Mouse (Mus musculus) gastrocnemius, postnatal 14 days (tissue): Measurements from ENCODE around the gene Mnx1. TPM values are rescaled to one million over a fixed set of nuclear protein-coding genes. Genes with fewer than 3 reads are reported as not detected.

ENCODE experiments used
- DNase-seq: peaks from one replicate; pipeline ENCODE4 v3.0.0; 2021; ENCODE audit warnings: mixed read lengths
- intact Hi-C: fragments of 180-260 bp; cut with DNase I; formaldehyde crosslinking; loops from one replicate; pipeline ENCODE4 v1.15.1; 2025; ENCODE audit warnings: low total_unique reads
- long read RNA-seq, 2 experiments: library from polyadenylated mRNA; stranded (forward); transcript quantifications; one replicate each; pipeline ENCODE4 v2.0.0; 2021
- total RNA-seq, 2 experiments: library from RNA; stranded (reverse); gene quantifications; 2 replicates each; pipeline ENCODE4 v1.2.3; 2021

The Mnx1 gene
- total RNA-seq = not detected
- long read RNA-seq, experiment 1 = 0 reads
- long read RNA-seq, experiment 2 = 0 reads

DNA sequence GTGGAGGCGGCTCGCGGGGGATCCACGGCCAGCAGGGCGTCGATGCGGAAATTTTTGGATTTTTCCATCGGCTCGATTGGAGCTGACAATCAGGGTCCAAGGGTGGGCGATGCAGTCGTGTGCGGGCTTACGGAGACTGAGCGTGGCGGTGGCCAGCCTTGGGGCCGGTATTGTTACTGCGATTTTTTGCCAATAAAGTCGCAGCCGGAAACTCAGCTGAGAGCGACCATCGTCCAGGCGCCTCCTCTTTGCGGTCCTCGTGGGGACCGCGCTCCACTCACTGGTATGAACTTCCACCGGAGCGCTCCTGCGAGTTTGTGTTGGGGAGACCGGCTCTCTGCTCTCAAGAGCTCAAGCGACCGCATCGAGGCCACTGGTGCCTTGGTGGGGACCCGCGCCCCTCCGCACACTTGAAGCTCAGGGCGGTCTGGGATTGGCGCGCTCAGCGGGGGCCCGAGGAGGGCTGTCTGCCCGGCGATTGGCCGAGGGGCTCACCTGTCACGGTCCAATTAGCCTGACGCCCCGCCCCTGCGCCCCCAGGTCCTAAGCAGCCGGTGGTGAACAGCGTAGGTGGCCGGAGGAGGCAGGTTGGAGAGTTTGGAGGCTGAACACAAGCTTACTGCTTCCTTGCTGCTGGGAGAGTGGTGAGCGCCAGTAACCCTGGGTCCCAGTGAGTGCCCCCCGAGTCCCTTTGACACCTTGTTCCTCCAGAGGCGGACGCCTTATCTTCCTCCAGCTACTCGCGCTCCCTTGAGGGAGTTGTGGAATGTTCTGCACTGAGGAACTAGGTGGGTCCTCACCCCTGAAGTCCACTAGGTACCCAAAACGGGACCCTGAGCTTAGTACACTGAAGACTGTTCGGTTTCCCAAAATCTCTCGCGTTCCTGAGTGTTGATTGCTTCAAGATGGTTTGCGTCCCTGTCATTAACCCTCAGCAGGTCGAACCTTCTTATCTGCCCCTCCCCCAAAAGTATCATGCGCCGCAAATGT lies at the start of gene Mnx1:
Gene Mnx1 (minus strand): TSS at position 263 of the 990 bp plus-strand sequence.
- DNase-seq = no peak
- intact Hi-C loops = no loop called here

DNA sequence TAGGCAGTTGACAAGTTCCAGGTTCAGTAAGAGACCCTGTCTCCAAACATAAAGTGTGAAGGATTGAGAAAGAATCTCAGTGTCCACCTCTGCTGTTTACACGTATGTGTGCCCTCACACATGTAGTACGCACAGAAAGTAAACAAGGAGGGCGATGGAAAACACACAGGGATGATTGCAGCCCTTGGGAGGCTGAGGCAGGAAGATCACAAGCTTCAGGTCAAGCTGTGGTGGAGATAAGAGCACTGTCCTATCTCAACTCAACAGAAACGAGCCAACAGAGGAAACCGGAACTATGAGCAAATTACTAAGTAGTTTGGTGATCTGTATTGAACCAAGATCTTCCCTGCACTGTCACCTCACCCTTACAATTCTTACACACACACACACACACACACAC lies 38.2 kb upstream of the Mnx1 start:
- no peak for DNase-seq
- intact Hi-C loops = no loop called here

DNA sequence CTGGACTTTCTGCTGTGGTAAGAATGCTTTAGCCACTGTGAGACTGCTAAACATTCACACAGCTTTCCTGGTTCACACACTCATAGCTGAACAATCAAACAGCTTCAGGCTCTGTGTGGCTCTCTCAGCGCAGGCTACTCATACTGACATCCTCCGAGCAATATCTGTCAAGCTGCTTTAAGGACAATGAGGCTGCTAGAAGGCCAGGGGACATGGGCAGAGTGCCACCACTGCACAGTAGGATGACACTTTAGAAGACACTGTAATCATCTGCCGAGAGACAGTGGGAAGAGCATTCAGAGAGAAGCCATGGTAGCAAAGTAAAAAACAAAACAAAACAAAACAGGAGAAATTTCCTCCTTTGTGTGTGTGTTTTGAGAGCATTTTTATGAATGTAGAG lies 37.6 kb upstream of the Mnx1 start:
- DNase-seq = no peak
- intact Hi-C loops = no loop called here

DNA sequence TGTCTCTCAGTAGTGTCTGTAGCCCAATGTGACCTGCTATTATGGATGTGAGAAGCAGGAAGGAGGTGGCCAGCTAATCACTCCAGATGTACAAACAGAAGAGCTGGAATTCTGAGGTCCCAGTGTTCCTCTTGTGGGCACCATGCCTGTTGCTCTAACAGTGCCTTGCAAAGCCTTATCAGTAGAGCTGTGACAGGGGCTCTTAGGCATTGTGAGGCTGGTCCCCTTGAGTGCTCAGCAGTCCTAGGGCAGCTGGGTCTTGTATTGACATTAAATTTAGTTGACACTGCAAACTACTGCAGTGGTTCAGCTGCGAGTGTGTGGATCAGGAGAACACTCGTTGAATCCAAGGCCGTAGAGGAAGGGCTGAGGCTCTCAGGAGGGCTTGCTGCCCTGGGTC lies 28.7 kb upstream of the Mnx1 start:
- DNase-seq = no peak

DNA sequence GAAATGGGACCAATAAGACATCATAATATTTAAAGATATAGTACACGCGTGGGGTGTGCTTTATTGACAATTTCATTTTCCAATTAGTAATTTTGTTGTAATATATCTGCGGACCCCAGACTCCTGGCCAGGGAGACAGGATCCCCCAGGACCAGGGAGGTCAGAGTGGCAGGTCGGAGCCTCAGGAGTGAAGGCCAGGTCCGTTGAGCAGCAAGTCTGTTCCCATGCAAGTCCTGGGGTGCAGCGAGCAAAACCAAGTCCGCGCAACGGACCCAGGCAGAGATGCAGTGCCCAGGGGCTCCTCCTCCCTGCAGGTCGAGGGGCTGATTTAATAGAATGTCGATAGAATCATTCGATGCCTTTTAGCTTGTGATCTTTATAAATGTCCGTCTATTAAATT lies 9.1 kb upstream of the Mnx1 start:
- intact Hi-C loops = no loop called here
- DNase-seq = no peak

More for the DNA sequence above, 28.7 kb upstream of the Mnx1 start:
- intact Hi-C loops = no loop called here

DNA sequence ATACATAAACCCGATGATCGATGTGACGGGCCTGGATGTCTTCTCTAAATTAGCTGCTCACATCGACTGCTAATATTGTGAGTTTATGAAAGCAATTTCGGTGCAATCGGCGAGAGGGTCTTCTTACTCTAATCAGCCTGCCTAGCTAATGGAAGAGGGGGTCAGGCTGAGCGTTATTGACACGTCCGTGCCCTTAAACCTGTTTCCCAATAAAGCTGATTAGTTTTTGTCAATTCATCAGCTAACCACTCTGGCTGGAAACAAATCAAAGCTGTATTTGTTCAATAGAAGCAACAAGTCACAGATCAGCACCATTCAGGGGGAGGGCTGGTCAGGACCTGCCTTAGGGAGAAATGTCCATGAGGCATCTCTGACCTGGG lies 7.7 kb upstream of the Mnx1 start:
- DNase-seq = no peak
- intact Hi-C loops = no loop called here

DNA sequence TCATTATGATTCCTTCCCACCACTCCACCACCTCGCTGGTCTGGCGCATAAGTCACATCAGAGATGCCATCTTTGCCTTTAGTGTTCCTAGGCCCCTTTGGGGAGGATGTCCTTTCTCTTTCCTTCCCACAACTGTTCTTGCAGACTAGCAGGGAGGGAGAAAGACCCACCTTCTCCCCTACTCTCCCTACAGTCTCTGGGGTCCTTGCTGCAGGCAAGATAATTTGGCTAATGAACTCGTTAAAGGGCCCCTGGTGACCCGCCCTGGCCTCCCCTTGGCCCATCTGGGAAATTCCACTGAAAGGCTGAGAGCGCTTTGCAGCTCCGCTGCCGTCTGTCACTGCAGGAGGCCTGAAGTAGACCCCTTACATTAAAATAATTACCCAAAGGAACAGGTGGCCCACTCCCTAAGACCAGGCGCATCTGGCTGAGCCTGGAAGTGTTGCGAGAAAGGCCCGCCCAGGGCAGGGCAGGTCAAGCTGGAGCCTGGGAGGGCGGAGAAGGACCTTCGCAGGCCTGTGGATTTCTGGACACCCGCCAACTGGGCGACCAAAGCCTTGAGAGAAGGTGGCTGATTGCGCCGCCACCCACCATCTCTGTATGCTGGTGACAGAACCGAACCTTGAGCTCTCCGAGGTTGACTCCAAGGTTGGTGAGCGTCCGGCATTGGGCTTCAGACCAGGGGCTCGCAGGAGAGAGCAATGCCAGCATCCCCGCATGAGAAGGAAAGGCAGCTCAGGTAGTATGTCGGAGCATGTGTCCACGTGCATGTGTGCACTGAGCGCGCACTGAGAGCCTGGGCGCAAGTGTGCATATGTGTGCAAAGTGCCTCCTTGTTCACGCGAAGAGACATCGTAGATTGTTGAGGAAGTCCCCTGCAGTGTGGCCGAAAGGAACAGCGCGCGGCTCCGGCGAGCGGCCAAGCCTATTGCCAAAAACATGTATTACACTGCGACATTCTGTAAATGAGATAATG lies 7.0 kb upstream of the Mnx1 start:
- no peak for DNase-seq
- intact Hi-C loops = no loop called here

DNA sequence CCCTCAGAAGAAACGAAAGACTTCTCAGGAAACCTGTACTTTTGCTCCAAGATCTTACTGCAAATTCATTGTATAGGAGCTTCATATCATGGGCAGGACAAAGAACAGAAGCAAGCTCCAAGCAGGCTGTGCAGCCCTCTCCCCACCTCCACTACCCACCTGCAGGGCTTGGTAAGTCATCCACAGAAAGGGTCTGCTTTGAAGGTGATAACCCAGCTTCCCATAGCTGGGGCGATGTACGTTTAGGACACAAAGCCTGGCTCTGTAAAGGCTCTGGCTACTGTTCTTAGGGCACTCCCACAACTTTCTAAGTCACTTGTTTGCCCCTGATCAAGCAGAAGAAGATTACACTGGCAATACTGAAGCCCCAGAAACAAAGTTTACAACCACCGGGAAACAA lies 5.5 kb upstream of the Mnx1 start:
- intact Hi-C loops = no loop called here
- no peak for DNase-seq

DNA sequence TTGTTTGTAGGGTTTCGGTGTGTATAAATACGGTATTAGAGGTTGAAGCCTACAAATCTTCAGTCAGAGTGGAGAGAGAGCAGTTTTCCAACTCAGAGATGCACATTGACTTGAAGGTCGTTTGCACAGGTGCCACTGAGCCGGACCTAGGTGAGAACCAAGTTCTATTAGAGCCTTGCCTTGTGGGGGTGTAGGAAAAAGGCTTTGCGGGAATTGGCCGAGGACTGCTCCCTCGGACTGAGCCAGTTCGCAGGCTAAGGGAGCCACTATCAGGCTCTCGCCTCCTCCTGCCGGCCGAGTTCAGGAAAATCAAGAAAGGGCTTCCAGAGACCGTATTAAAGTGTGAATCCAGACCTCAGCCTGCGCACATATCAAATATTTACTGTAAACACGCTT lies 926 bp upstream of the Mnx1 start:
- peak; percentile 34 for DNase-seq
- intact Hi-C loops = no loop called here

DNA sequence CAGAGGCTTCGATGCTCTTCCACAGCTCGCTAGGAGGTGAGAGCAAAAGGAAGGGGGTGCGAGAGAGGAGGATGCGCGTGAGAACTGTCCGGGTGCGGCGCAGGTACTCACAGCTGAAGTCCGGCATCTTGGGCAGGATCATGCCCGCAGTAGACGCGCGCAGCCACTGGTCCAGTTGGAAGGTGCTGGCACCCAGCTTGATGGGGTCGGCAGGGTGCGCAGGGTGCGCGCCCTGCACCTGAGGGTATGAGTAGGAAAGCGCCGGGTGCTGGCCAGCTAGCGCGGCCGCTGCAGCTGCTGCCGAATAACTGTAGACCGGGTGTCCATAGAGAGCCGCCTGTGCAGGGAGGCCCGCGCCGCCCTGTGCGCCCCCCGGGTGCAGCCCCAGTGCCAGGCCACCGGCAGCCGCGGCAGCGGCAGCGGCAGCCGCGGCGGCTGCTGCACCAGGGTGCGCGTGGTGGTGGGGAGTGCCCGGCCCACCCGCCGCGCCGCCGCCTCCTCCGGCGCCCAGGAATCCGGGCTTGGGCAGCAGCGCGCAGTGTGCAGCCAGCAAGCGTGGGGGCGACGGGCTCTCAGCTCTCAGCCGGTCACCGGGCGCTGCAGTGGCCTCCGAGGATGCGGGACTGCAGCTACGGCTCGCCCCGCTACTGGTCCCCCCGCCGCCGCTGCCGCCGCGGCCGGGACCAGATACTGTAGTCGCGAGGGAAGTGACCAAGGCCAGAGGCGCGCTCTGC lies 629 bp downstream of the Mnx1 start:
- intact Hi-C loops = no loop called here
- DNase-seq = no peak

DNA sequence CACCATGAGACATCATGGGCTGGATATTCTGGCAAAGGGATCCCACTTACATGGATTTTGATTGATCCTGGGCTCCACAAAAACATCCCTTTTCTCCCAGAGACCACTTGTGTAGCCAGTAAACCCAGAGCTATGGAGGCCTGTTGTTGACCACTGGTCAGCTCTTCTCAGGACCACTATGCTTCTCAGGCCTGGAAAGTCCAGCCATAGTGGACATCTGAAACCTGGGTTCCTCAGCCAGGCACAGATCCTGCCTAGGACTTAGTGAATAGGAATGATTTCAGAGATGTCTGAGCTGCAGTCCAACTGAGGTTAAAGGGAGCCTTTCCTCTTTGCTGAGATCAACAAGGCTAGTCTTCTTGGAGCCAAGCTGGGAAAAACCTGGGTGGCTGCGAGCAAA lies 2.2 kb downstream of the Mnx1 start:
- DNase-seq = no peak
- intact Hi-C loops = no loop called here

DNA sequence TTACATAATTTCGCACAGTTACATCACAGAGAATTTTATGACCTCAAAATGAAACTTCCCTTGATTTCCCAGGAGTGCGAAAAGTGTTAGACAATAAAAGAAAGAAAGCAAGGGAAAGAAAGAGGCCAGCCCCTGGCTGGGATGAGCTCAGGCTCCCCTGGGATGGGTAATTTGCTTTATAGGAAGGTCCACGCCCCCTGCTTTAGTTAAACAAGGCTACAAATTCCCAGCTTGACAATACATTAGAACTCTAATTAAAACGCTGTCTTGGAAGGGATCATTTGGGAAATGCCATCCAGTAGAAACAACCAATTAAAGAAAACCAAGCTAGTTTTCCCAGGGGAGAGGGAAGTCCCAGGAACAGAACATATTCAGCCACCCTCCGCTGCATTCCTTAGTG lies 2.7 kb downstream of the Mnx1 start:
- intact Hi-C loops = no loop called here

DNA sequence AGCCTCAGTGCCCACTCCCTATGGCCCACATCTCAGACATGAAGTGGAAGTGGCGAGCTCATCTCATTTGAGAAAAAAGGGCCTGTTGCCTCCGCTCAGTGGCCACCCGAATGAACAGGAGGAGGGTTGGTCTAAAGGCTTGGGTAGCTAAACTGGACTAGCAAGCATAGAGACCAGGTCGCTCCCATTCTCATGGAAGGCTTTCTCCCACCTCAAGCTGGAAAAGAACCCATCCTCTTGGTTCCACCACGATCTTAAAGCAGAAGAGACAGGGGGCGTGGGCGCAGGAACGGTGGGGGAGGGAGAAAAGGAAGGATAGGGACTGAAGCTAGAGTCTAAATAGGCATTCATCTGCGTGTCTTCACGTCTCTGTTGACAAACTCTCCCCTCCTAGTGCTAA lies 3.2 kb downstream of the Mnx1 start:
- DNase-seq = no peak
- intact Hi-C loops = no loop called here

More for the DNA sequence above, 2.7 kb downstream of the Mnx1 start:
- DNase-seq = no peak

DNA sequence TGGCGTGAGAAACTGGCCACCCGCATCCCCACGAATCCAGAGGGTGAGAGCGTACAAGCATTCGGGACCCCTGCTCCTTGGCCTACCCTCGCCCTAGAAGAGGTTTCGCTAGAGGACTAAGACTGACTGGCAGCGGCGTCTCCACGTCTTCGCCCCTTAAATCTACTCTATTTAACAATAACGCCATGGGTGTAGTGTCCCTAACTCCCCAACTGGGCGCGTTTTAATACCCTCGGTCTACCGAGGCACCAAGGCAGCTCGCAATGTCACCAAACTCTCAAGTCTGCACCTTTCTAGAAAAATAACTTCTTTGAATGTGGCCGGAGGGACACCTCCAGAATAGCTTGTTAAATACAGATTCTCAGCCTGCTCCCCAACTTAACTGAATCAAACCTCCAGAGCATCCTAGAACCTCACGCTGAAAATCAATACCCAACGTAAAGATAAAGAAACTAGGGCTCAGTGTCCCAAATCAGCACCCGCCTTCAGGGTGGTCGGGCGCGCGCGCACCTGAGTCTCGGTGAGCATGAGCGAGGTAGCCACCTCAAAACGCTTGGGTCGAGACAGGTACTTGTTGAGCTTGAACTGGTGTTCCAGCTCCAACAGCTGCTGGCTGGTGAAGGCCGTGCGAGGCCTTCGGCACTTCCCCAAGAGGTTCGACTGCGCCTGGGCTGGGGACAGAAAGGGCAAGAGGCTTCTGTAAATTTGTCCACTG lies 3.9 kb downstream of the Mnx1 start:
- intact Hi-C loops = no loop called here
- DNase-seq = no peak

DNA sequence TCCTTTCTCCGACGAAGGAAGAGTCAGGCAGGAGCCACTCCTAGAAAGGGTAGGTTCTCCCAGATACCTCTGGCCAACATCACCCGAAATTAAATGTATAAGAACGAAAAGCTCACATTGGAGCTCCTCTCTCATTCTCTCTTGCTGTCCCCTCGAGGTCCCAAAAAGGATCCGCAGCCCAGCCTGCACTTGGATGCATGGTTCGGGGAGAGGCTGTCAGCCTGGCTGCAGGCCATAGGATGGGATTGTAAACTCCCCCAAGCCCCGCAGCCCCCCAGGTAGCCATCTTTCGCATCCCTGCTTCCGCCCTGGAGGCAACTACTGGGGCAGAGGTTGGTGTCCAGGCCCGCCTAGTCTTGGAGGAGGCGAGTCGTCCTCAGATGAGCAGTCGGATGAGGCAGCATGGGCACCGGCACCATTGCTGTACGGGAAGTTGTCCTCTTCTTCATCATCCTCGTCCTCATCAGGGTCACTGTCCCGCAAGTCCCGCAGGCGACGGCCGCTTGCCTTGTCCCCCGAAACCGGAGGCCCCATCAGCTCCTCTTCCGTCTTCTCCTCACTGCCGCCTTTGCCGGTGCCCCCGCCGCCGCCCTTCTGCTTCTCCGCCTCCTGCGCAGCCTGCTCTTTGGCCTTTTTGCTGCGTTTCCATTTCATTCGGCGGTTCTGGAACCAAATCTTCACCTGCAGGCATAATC lies 4.6 kb downstream of the Mnx1 start:
- no peak for DNase-seq
- intact Hi-C loops = no loop called here

DNA sequence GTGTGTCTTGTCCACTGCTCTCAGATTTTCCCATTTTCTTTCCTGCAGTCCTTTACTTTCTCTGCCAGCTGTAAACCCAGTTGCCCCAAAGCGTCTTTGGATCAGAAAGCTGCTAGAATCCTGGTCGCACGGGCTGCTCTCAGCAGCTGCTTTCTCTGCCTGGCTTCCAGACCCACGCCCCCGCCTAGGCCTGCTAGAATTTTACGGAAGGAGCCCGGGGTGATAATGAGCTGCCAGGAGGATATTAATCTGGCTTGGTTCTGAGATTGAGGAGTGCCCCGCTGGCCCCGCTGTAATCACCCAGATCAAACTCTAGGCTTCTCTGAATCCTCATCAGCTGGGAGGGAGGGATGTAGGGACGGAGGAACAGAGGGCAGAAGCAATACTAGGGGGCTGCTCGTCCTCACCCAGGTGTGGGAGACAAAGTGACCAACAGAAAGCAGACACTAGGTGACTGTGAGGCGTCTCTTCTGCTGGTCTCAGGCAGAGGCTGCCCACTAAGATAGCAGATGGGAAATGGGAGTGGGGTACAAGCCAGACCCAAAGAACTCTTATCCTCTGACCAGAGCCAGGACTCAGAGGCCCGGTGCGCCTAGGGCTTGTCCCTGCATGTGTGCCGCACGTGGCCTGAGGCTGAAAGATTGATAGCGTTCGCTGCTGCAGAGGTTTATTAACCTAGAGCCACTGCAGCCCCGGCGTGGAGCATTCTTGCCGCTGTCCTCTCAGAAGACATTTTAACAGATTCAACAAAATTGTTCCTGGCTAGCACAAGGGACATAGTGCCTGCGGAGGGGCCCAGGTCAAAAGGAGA lies 6.2 kb downstream of the Mnx1 start:
- intact Hi-C loops = no loop called here
- DNase-seq = no peak

DNA sequence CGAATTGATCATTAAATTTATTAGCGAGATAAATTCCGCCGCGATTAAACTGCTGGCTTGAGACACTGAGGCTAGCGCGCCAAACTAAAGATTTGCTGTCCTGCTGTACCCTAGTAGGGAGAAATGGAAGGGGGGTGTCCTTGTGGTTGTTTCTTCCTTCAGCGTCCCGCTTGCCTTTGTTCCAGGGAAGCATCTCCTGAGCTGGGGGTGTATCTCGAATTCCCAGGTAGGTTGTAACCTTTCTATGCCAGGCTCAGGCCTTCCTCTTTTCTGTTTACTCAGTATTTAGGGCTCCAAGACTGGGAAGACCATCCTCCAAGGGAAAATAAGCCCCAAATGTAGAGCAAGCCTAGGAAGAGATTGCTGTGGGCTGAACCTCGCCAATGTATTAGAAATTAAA lies 6.9 kb downstream of the Mnx1 start:
- no peak for DNase-seq
- intact Hi-C loops = no loop called here
